Mouse (Mus musculus): ENCODE data around the gene Tacc3. TPM values are rescaled to one million over a fixed set of nuclear protein-coding genes. Genes with fewer than 3 reads are reported as not detected.

Gene Tacc3
- total and polyA plus RNA-seq, 2 experiments from 2014 or later, result 30.0 to 39.0 TPM

GRCm38 (mm10) chr5:33697534-33697933, 39.6 kb downstream of the Tacc3 start:
- Histone ChIP-seq H3K36me3 (ENCODE audit: insufficient read depth, low read length) (no peaks in the 10 kb centered on the region), H3K9ac (replicated peaks; ENCODE audit: low read length) (no peak overlapping the region), H3K27me3 (ENCODE audit: insufficient read depth, low read length) (peaks cover 10% of the 10 kb centered on the region), H3K9me3 (ENCODE audit: low read length) (no peaks in the 10 kb centered on the region), H3K4me1 (ENCODE audit: insufficient read depth, low read length) (peaks cover 17% of the 10 kb centered on the region; the same call in 1 of the 2 replicates), H3K4me2 (ENCODE audit: low read depth, low read length) (no peak overlapping the region), H3K27ac (peak overlapping the region; percentile 4; the same call in 1 of the 2 replicates), H3K4me3 (ENCODE audit: low read length) (no peak overlapping the region)
- DNase-seq (ENCODE audit: low spot score) (no peak), ATAC-seq (no peak)
- no peak for TF ChIP-seq CTCF (IDR thresholded peaks at IDR 0.05; ENCODE audit: low read depth)
- 24% methylated on average over 1 of the region's 1 CpGs for WGBS

- 10% methylated on average over 13 of the region's 13 CpGs for WGBS
- Histone ChIP-seq H3K9ac (replicated peaks; ENCODE audit: low read length) (no peak overlapping the region), H3K36me3 (ENCODE audit: insufficient read depth, low read length) (no peaks in the 10 kb centered on the region), H3K4me3 (ENCODE audit: low read length) (no peak overlapping the region), H3K27me3 (ENCODE audit: insufficient read depth, low read length) (peaks cover 6% of the 10 kb centered on the region), H3K4me1 (ENCODE audit: insufficient read depth, low read length) (peaks cover 17% of the 10 kb centered on the region; the same call in 1 of the 2 replicates), H3K4me2 (ENCODE audit: low read depth, low read length) (no peak overlapping the region), H3K27ac (peak overlapping the region; percentile 54; the same call in 1 of the 2 replicates), H3K9me3 (ENCODE audit: low read length) (no peaks in the 10 kb centered on the region)
- no peak for TF ChIP-seq CTCF (IDR thresholded peaks at IDR 0.05; ENCODE audit: low read depth)
- DNase-seq (ENCODE audit: low spot score), result peak; percentile 71
- peak; percentile 45; the same call in 1 of the 2 replicates for ATAC-seq
These were observed 40.1 kb downstream of the Tacc3 start for GRCm38 (mm10) chr5:33697947-33698512.

- Histone ChIP-seq H3K36me3 (ENCODE audit: insufficient read depth, low read length) (no peaks in the 10 kb centered on the region), H3K9me3 (ENCODE audit: low read length) (no peaks in the 10 kb centered on the region), H3K4me3 (ENCODE audit: low read length) (no peak overlapping the region), H3K9ac (replicated peaks; ENCODE audit: low read length) (no peak overlapping the region), H3K4me2 (ENCODE audit: low read depth, low read length) (no peak overlapping the region), H3K4me1 (ENCODE audit: insufficient read depth, low read length) (peaks cover 17% of the 10 kb centered on the region; the same call in 1 of the 2 replicates), H3K27me3 (ENCODE audit: insufficient read depth, low read length) (peaks cover 6% of the 10 kb centered on the region), H3K27ac (peak overlapping the region; percentile 54; the same call in 1 of the 2 replicates)
- 55% methylated on average over 5 of the region's 5 CpGs for WGBS
- ATAC-seq (no peak), DNase-seq (ENCODE audit: low spot score) (no peak)
- no peak for TF ChIP-seq CTCF (IDR thresholded peaks at IDR 0.05; ENCODE audit: low read depth)
These were observed 40.7 kb downstream of the Tacc3 start for GRCm38 (mm10) chr5:33698669-33699068.

- H3K27me3 ChIP-seq (ENCODE audit: insufficient read depth, low read length), result peaks cover 6% of the 10 kb centered on the region
- TF ChIP-seq CTCF (IDR thresholded peaks at IDR 0.05; ENCODE audit: low read depth), result no peak
- peaks cover 21% of the 10 kb centered on the region; the same call in 1 of the 2 replicates for H3K4me1 ChIP-seq (ENCODE audit: insufficient read depth, low read length)
These were observed 42.1 kb downstream of the Tacc3 start for GRCm38 (mm10) chr5:33700010-33700409.

GRCm38 (mm10) chr5:33701832-33702231, 43.9 kb downstream of the Tacc3 start:
- H3K4me3 ChIP-seq (ENCODE audit: low read length), result no peak overlapping the region
- WGBS, result 69% methylated on average over 11 of the region's 11 CpGs

More at GRCm38 (mm10) chr5:33700010-33700409, 42.1 kb downstream of the Tacc3 start:
- Histone ChIP-seq H3K36me3 (ENCODE audit: insufficient read depth, low read length) (no peaks in the 10 kb centered on the region), H3K9me3 (ENCODE audit: low read length) (no peaks in the 10 kb centered on the region), H3K27ac (no peak overlapping the region), H3K4me3 (ENCODE audit: low read length) (no peak overlapping the region), H3K4me2 (ENCODE audit: low read depth, low read length) (no peak overlapping the region), H3K9ac (replicated peaks; ENCODE audit: low read length) (no peak overlapping the region)
- no peak for DNase-seq (ENCODE audit: low spot score)
- 45% methylated on average over 13 of the region's 13 CpGs for WGBS
- ATAC-seq, result no peak

GRCm38 (mm10) chr5:33703999-33704398, 46.1 kb downstream of the Tacc3 start:
- Histone ChIP-seq H3K27me3 (ENCODE audit: insufficient read depth, low read length) (no peaks in the 10 kb centered on the region; the same call in 1 of the 2 replicates), H3K4me3 (ENCODE audit: low read length) (no peak overlapping the region), H3K4me2 (ENCODE audit: low read depth, low read length) (no peak overlapping the region), H3K9me3 (ENCODE audit: low read length) (no peaks in the 10 kb centered on the region), H3K36me3 (ENCODE audit: insufficient read depth, low read length) (no peaks in the 10 kb centered on the region), H3K27ac (peak overlapping the region; percentile 69; the same call in 1 of the 2 replicates), H3K4me1 (ENCODE audit: insufficient read depth, low read length) (0 out of 2 replicates have a peak, but pooled peaks cover 7% of the 10 kb centered on the region), H3K9ac (replicated peaks; ENCODE audit: low read length) (no peak overlapping the region)
- ATAC-seq (peak; percentile 41; the same call in 1 of the 2 replicates), DNase-seq (ENCODE audit: low spot score) (peak; percentile 57)
- TF ChIP-seq CTCF (IDR thresholded peaks at IDR 0.05; ENCODE audit: low read depth), result no peak
- WGBS, result 19% methylated on average over 8 of the region's 8 CpGs

More at GRCm38 (mm10) chr5:33701832-33702231, 43.9 kb downstream of the Tacc3 start:
- DNase-seq (ENCODE audit: low spot score) (no peak), ATAC-seq (no peak)
- no peak overlapping the region for H3K4me2 ChIP-seq (ENCODE audit: low read depth, low read length)
- no peaks in the 10 kb centered on the region for H3K36me3 ChIP-seq (ENCODE audit: insufficient read depth, low read length)
- no peak overlapping the region for H3K27ac ChIP-seq
- H3K27me3 ChIP-seq (ENCODE audit: insufficient read depth, low read length), result no peaks in the 10 kb centered on the region; the same call in 1 of the 2 replicates
- no peak for TF ChIP-seq CTCF (IDR thresholded peaks at IDR 0.05; ENCODE audit: low read depth)
- H3K4me1 ChIP-seq (ENCODE audit: insufficient read depth, low read length), result peaks cover 16% of the 10 kb centered on the region; the same call in 1 of the 2 replicates
- H3K9ac ChIP-seq (replicated peaks; ENCODE audit: low read length), result no peak overlapping the region
- H3K9me3 ChIP-seq (ENCODE audit: low read length), result no peaks in the 10 kb centered on the region
